ENCODE assay signal across 8 mouse cellular contexts in the genomic region with DNA sequence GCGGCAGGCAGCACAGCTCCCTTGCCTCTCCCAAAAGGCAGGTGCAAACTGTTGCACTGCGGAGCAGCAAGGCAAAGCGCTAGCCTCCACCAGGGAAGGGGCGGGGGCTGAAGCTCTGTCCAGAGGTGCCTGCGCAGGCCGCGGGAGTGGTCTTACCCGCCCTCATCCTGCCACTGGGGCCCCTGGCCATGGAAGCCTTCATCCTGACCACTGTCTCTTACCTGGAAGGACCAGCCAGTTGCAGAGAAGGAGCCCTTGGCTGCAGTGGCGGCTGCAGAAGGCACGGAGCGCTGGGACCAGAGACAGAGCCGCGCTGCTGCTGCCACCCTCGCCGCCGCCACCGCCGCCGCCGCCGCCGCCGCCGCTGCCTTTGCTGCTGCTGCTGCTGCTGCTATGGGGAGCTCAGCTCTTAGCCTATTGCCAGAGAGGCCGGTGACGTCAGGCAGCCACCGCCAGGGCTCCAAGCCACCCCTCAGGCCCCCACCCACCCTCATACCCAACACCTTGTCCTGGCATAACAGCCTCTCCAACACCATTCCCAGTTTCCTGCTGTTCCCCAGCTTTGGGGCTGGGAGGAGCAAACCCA. TPM values are rescaled to one million over a fixed set of nuclear protein-coding genes. Genes with fewer than 3 reads are reported as not detected.
DNase-seq lines count a peak whose midpoint lies in the region; ATAC-seq and TF ChIP-seq lines count a peak whose summit lies in the region.

A gene (minus strand): TSS at position 419 of the 586 bp plus-strand sequence.

- H3K4me2 ChIP-seq in midbrain, embryonic 14.5 days (ENCODE audit: low read length) = peak within 1 kb of the TSS; percentile 95

- H3K9me3 ChIP-seq in midbrain, embryonic 14.5 days (ENCODE audit: control insufficient read depth, low read length) = no peaks in the 10 kb centered on the region

- no peak for TF ChIP-seq POLR2A in heart, adult 2 months (IDR thresholded peaks at IDR 0.05; ENCODE audit: insufficient read depth, low read depth, low read length)

- H3K27me3 ChIP-seq in heart, adult 2 months (ENCODE audit: control insufficient read depth, insufficient read depth, low read length) = peaks cover 7% of the 10 kb centered on the region
- H3K27me3 ChIP-seq in midbrain, embryonic 14.5 days (ENCODE audit: control insufficient read depth, insufficient read depth, low read length) = peaks cover 9% of the 10 kb centered on the region; the same call in 1 of the 2 replicates

- no peak within 1 kb of the TSS for H3K27ac ChIP-seq in heart, adult 2 months
- peak within 1 kb of the TSS; percentile 80 for H3K27ac ChIP-seq in midbrain, embryonic 14.5 days (replicated peaks; ENCODE audit: low read depth, low read length)

- H3K9ac ChIP-seq in heart, adult 2 months (ENCODE audit: low read depth, low read length) = peak within 1 kb of the TSS; percentile 44; the same call in 1 of the 2 replicates
- peak within 1 kb of the TSS; percentile 85 for H3K9ac ChIP-seq in midbrain, embryonic 14.5 days (replicated peaks; ENCODE audit: low read length)

- TF ChIP-seq CTCF in heart, adult 2 months (IDR thresholded peaks at IDR 0.05) = no peak

- no peaks in the 10 kb centered on the region for H3K79me2 ChIP-seq in heart, adult 2 months (replicated peaks; ENCODE audit: control insufficient read depth, insufficient read depth, low read length)

- TF ChIP-seq EP300 in heart, adult 2 months (IDR thresholded peaks at IDR 0.05; ENCODE audit: insufficient read depth, low read depth, low read length) = no peak

- peak; percentile 89 for ATAC-seq in midbrain, embryonic 14.5 days (ENCODE audit: low FRiP score, low TSS enrichment)
- no peak for ATAC-seq in erythroblast, adult 5-6 weeks (replicated peaks; ENCODE audit: low FRiP score, poor library complexity, severe bottlenecking)

- no peaks in the 10 kb centered on the region for H3K36me3 ChIP-seq in heart, adult 2 months (ENCODE audit: control insufficient read depth, insufficient read depth, low read length)
- no peaks in the 10 kb centered on the region for H3K36me3 ChIP-seq in midbrain, embryonic 14.5 days (ENCODE audit: control insufficient read depth, insufficient read depth, low read length)

- WGBS in heart, adult 2 months = under 1% methylated on average over 11 of the region's 27 CpGs
- WGBS in midbrain, embryonic 14.5 days = 0% methylated on average over 27 of the region's 27 CpGs

- peak within 1 kb of the TSS; percentile 34 for H3K4me3 ChIP-seq in heart, adult 2 months
- H3K4me3 ChIP-seq in midbrain, embryonic 14.5 days (replicated peaks; ENCODE audit: low read depth, low read length) = peak within 1 kb of the TSS; percentile 69

- intact Hi-C loops in heart, adult 2 months (cut with DNase I) = loop anchor here (10.0 kb wide), 1 partner anchor 155 kb away; no protein-coding TSS in a partner anchor

- DNase-seq in heart, adult 2 months = peak; percentile 4 to 26
- DNase-seq in heart, adult 8-10 months (ENCODE audit: low spot score) = no peak
- peak; percentile 11 to 14 for DNase-seq in cerebellum, postnatal 36 days
- DNase-seq in frontal cortex, postnatal 36 days (ENCODE audit: low spot score in 2 of 2) = peak; percentile 71 to 75
- peak; percentile 65 to 66 for DNase-seq in layer of hippocampus, postnatal 36 days
- peak; percentile 84 for DNase-seq in midbrain, embryonic 14.5 days
- DNase-seq in adrenal gland, adult 8-10 months = no peak

- H3K4me1 ChIP-seq in heart, adult 2 months (ENCODE audit: control insufficient read depth, insufficient read depth, low read length) = no peaks in the 10 kb centered on the region; the same call in 1 of the 2 replicates
- H3K4me1 ChIP-seq in midbrain, embryonic 14.5 days (ENCODE audit: control insufficient read depth, insufficient read depth, low read length) = peaks cover 14% of the 10 kb centered on the region

RNA-seq across cellular contexts. Expression of the gene that starts here (rescaled TPM):
- 1 to 10 TPM; 3.9 to 6.1 TPM for total RNA-seq in heart, adult 2 months (2021)
- polyA plus RNA-seq in heart, adult 2 months (2012; rRNA removed) = 0.59 and 0.94 TPM in 2 replicates
- 1 to 10 TPM; 1.8 to 3.8 (median 2.7) TPM for total RNA-seq in heart, adult 8-10 months (2022)
- total RNA-seq in layer of hippocampus, postnatal 36 days (2021) = 100 to 1,000 TPM; 114 to 121 TPM
- polyA plus RNA-seq in midbrain, embryonic 14.5 days (2014; fragmentation: Nextera tagmentation; extraction: Ambion mirVana) = 56.1 and 56.7 TPM in 2 replicates
- total RNA-seq in erythroblast, adult 5-6 weeks (2015; ENCODE audit: low replicate concordance) = not detected in 2 replicates
- not detected in 2 replicates for total RNA-seq in erythroblast, adult 5-6 weeks (2017; ENCODE audit: low replicate concordance)
- under 1 TPM; 0.03 to 0.13 (median 0.08) TPM for total RNA-seq in adrenal gland, adult 8-10 months (2022)

Comparison
In these comparisons a context has a peak if more than half of its experiments do, and no peak if none do; other contexts are left out.
1. RNA of the gene that starts here (total RNA-seq): 114 to 121 TPM in layer of hippocampus, postnatal 36 days; 3.9 to 6.1 TPM in heart, adult 2 months, 1.8 to 3.8 TPM in heart, adult 8-10 months, 0.03 to 0.13 TPM in adrenal gland, adult 8-10 months and not detected in erythroblast, adult 5-6 weeks; every median in the first group is over 10 times any median in the second.
2. RNA of the gene that starts here (polyA plus RNA-seq): 56.1 to 56.7 TPM in midbrain, embryonic 14.5 days; 0.59 to 0.94 TPM in heart, adult 2 months; every median in the first group is over 10 times any median in the second.
3. DNase-seq: peak in heart, adult 2 months (2 of 2), cerebellum, postnatal 36 days (2 of 2), frontal cortex, postnatal 36 days (2 of 2), layer of hippocampus, postnatal 36 days (2 of 2) and midbrain, embryonic 14.5 days (single experiment); none in heart, adult 8-10 months (single experiment) and adrenal gland, adult 8-10 months (single experiment).